Mouse (Mus musculus) intestine, embryonic 15.5 days (tissue): Measurements from ENCODE around the gene Sav1. TPM values are rescaled to one million over a fixed set of nuclear protein-coding genes. Genes with fewer than 3 reads are reported as not detected.

Source experiments
- ATAC-seq: fragments of 200-750 bp; cut with Nextera tagmentation; 2 replicates; pipeline ENCODE4 v1.8.0; 2017; ENCODE audit warnings: moderate TSS enrichment, moderate library complexity
- H3K27ac ChIP-seq: fragments of 300-500 bp; sonication (generic); 2 replicates; pipeline ENCODE4 v1.5.1; 2015; ENCODE audit warnings: mild to moderate bottlenecking, inconsistent platforms
- H3K27me3 ChIP-seq: fragments of 300-500 bp; sonication (generic); replicated peaks from 2 replicates; pipeline ENCODE4 v1.6.1; 2015; ENCODE audit warnings: inconsistent platforms
- H3K36me3 ChIP-seq: fragments of 300-500 bp; sonication (generic); 2 replicates; pipeline ENCODE4 v1.6.1; 2015; ENCODE audit warnings: inconsistent platforms
- H3K4me1 ChIP-seq: fragments of 300-500 bp; sonication (generic); replicated peaks from 2 replicates; pipeline ENCODE4 v1.6.1; 2015; ENCODE audit warnings: inconsistent platforms
- H3K4me2 ChIP-seq: fragments of 300-500 bp; sonication (generic); replicated peaks from 2 replicates; pipeline ENCODE4 v1.6.1; 2015; ENCODE audit warnings: mild to moderate bottlenecking, inconsistent platforms
- H3K4me3 ChIP-seq: fragments of 300-500 bp; sonication (generic); replicated peaks from 2 replicates; pipeline ENCODE4 v1.5.1; 2015; ENCODE audit warnings: inconsistent platforms
- H3K9ac ChIP-seq: fragments of 300-500 bp; sonication (generic); 2 replicates; pipeline ENCODE4 v1.6.1; 2015; ENCODE audit warnings: inconsistent platforms
- H3K9me3 ChIP-seq: fragments of 300-500 bp; sonication (generic); 2 replicates; pipeline ENCODE4 v1.6.1; 2016; ENCODE audit warnings: inconsistent platforms
- WGBS: fragments of 180-500 bp; shearing (Covaris S2); methylation state at CpG from one replicate; pipeline ENCODE4 v1.1.7; 2015; 5-methylcytosine and 5-hydroxymethylcytosine counted together
- polyA plus RNA-seq: library from polyadenylated mRNA; unstranded; fragments of >200 nt; fragmentation: Nextera tagmentation; extraction: Ambion mirVana; gene quantifications from 2 replicates; pipeline ENCODE4 v1.2.1, GENCODE M21; 2015

The Sav1 gene
- polyA plus RNA-seq, 1 experiment from 2014 or later = 5.6 TPM

GRCm38 (mm10) chr12:69985546-69985945, 1.3 kb downstream of the Sav1 start:
- WGBS = 33% methylated on average over 4 of the region's 4 CpGs
- no peak overlapping the region for H3K27ac ChIP-seq

GRCm38 (mm10) chr12:69982874-69983273, 3.9 kb downstream of the Sav1 start:
- H3K9me3 ChIP-seq = no peaks in the 10 kb centered on the region
- no peaks in the 10 kb centered on the region for H3K27me3 ChIP-seq
- no peak overlapping the region for H3K9ac ChIP-seq
- no peak overlapping the region for H3K4me2 ChIP-seq
- WGBS = 75% methylated on average over 5 of the region's 5 CpGs
- no peak overlapping the region for H3K27ac ChIP-seq
- no peaks in the 10 kb centered on the region for H3K4me1 ChIP-seq
- no peak overlapping the region for H3K4me3 ChIP-seq
- peaks cover 3% of the 10 kb centered on the region; the same call in 1 of the 2 replicates for H3K36me3 ChIP-seq
- no peak for ATAC-seq

More at GRCm38 (mm10) chr12:69985546-69985945, 1.3 kb downstream of the Sav1 start:
- Histone ChIP-seq H3K9ac (no peak overlapping the region), H3K36me3 (peaks cover 3% of the 10 kb centered on the region; the same call in 1 of the 2 replicates), H3K9me3 (no peaks in the 10 kb centered on the region), H3K4me1 (no peaks in the 10 kb centered on the region), H3K4me3 (peak overlapping the region; percentile 97), H3K27me3 (no peaks in the 10 kb centered on the region), H3K4me2 (peak overlapping the region; percentile 80)
- no peak for ATAC-seq

DNA sequence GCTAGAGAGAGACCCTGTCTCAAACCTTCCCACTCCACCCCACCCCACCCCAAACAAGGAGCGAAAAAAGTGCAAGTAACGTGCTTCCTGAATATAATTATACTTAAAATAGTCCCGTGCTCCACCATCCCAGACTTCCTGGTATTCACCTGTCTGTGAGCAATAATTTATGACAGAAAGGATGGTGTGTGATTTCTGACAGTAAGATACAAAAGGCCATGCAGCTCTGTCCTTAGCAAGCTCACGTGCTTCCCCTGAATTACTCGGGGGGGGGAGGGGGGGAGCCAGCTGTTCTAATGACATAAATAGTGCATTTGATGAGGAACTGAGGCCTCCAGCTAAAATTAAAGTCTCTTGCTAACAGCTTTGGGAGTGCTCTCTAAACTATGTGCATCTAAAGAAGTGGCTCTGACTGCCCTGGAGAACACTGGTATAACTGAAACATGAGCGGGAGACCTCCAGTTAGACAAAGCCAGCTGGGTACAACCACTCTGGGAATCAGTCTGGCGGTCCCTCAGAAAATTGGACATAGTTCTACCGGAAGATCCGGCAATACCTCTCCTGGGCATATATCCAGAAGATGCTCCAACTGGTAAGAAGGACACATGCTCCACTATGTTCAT, 9.3 kb downstream of the Sav1 start:
- Histone ChIP-seq H3K9ac (no peak overlapping the region), H3K4me1 (no peaks in the 10 kb centered on the region), H3K4me2 (no peak overlapping the region), H3K9me3 (no peaks in the 10 kb centered on the region), H3K4me3 (no peak overlapping the region), H3K27ac (no peak overlapping the region), H3K36me3 (peaks cover 2% of the 10 kb centered on the region; the same call in 1 of the 2 replicates), H3K27me3 (no peaks in the 10 kb centered on the region)
- ATAC-seq = no peak
- WGBS = 55% methylated on average over 9 of the region's 9 CpGs

DNA sequence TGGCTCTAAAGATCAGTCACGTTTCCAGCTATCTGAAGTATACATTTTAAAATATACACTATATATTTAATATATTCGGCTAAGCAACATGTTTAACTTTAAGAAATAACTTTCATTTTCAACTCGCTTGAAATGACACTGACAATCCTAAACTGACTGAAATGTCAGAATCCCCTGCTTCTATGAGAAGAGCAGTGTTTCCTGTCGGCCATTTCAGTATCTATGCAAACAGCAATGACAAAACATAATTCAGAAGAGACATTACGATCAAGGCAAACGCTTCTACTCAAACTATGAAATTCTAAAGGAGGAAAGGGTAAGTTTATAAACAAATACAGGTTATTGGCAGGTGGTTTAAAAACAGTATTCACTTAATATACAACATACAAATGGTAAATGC, 10.1 kb downstream of the Sav1 start:
- H3K4me1 ChIP-seq = no peaks in the 10 kb centered on the region
- no peak overlapping the region for H3K4me3 ChIP-seq
- no peak for ATAC-seq
- WGBS = 62% methylated on average over 6 of the region's 6 CpGs
- no peak overlapping the region for H3K4me2 ChIP-seq
- no peaks in the 10 kb centered on the region for H3K27me3 ChIP-seq
- H3K9ac ChIP-seq = no peak overlapping the region
- H3K9me3 ChIP-seq = no peaks in the 10 kb centered on the region
- no peak overlapping the region for H3K27ac ChIP-seq
- no peaks in the 10 kb centered on the region for H3K36me3 ChIP-seq

DNA sequence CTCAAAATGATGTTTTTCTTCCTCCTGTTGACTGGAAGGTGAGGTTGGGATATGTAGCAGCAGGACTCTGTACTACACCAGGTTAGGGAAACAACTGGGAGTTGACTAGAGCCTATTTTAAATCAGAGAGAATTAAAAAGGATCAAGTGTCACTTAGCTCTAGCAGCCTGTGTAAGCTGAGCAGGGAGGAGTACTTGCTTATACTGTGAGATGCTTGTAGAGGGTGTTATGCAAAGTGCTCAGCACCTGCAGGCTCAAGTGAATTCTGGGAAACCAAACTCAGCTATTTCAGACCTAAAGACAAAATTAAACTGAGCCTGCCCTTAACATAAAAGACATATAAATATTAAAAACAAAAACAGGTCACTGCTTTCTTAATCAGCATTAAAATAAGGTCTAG, 13.1 kb downstream of the Sav1 start:
- Histone ChIP-seq H3K4me3 (no peak overlapping the region), H3K4me2 (no peak overlapping the region), H3K9me3 (no peaks in the 10 kb centered on the region), H3K4me1 (no peaks in the 10 kb centered on the region), H3K36me3 (0 out of 2 replicates have a peak, but pooled peaks cover 12% of the 10 kb centered on the region), H3K9ac (no peak overlapping the region), H3K27ac (no peak overlapping the region), H3K27me3 (no peaks in the 10 kb centered on the region)
- no peak for ATAC-seq

DNA sequence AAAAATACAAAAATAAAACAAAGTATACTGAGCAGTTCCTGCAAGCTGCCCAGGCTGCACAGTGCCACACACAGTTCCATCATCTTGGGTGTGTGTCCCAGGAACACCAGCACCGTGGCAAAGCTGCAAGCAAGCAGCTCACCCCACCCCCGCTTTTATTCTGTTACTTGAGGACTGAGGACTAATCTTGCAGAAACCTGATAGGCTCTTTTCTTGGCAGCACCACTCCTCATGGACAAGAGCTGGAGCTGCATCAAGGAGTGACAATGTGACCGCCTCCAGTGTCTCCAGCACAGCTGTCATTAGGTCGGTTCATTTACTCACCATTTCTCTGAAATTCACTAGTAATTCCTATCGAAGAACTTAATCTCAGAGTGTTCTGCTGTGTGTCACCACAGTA, 18.6 kb downstream of the Sav1 start:
- H3K36me3 ChIP-seq = 0 out of 2 replicates have a peak, but pooled peaks cover 17% of the 10 kb centered on the region
- 81% methylated on average over 5 of the region's 5 CpGs for WGBS
- no peaks in the 10 kb centered on the region for H3K27me3 ChIP-seq
- H3K27ac ChIP-seq = no peak overlapping the region
- H3K9ac ChIP-seq = no peak overlapping the region
- H3K4me1 ChIP-seq = no peaks in the 10 kb centered on the region
- ATAC-seq = no peak
- H3K9me3 ChIP-seq = no peaks in the 10 kb centered on the region
- H3K4me3 ChIP-seq = no peak overlapping the region
- no peak overlapping the region for H3K4me2 ChIP-seq

DNA sequence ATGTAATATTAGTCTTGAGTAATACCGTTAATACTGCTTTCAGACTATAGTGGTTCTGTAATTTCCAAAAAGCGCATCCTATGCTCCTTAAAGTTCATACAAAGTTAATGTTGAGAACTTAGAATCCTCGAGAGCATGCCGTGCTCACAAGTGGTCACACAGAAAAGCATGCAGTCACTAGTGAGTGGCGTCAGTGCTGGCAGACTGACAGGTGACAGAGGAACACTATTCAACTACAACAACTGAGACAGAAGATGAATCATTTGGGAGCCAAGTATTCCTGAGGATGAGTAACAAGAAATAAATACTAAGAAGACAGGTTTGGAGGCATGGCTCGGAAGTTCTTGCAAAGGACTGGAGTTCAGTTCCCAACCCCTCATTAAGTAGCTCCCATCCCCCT, 19.7 kb downstream of the Sav1 start:
- H3K4me1 ChIP-seq = no peaks in the 10 kb centered on the region
- H3K4me3 ChIP-seq = no peak overlapping the region
- no peak for ATAC-seq
- no peak overlapping the region for H3K9ac ChIP-seq
- no peaks in the 10 kb centered on the region for H3K27me3 ChIP-seq
- no peak overlapping the region for H3K27ac ChIP-seq
- WGBS = 88% methylated on average over 6 of the region's 6 CpGs
- H3K36me3 ChIP-seq = 0 out of 2 replicates have a peak, but pooled peaks cover 17% of the 10 kb centered on the region
- no peak overlapping the region for H3K4me2 ChIP-seq
- H3K9me3 ChIP-seq = no peaks in the 10 kb centered on the region

- WGBS = 74% methylated on average over 5 of the region's 5 CpGs
- Histone ChIP-seq H3K36me3 (0 out of 2 replicates have a peak, but pooled peaks cover 16% of the 10 kb centered on the region), H3K27ac (no peak overlapping the region), H3K4me2 (no peak overlapping the region), H3K9ac (no peak overlapping the region), H3K9me3 (no peaks in the 10 kb centered on the region), H3K4me1 (no peaks in the 10 kb centered on the region), H3K4me3 (no peak overlapping the region), H3K27me3 (no peaks in the 10 kb centered on the region)
- no peak for ATAC-seq
Observed at GRCm38 (mm10) chr12:69966071-69966470, 20.7 kb downstream of the Sav1 start.

GRCm38 (mm10) chr12:69965644-69966043, 21.2 kb downstream of the Sav1 start:
- no peak for ATAC-seq
- WGBS = 83% methylated on average over 3 of the region's 3 CpGs
- Histone ChIP-seq H3K4me3 (no peak overlapping the region), H3K27me3 (no peaks in the 10 kb centered on the region), H3K27ac (no peak overlapping the region), H3K9me3 (no peaks in the 10 kb centered on the region), H3K4me2 (no peak overlapping the region), H3K36me3 (0 out of 2 replicates have a peak, but pooled peaks cover 13% of the 10 kb centered on the region), H3K4me1 (no peaks in the 10 kb centered on the region), H3K9ac (no peak overlapping the region)

DNA sequence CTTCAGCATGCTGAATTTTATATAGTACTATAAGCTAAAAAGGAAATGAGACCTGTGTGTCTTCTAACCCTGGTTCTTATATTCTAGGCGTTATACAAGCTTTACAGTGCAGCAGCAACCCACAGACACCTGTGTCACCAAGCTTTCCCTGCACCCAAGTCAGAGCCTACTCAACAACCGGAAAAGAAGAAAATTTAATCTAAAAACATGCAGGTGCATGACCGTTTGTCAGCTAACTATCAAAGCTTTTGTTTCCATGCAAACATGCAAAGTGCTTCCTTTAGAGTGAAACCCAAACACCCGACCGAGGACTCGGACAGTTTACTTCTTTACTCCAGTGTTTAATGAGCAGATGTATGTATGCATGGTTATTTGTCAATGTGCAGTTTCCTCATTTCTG, 23.7 kb downstream of the Sav1 start:
- no peak overlapping the region for H3K4me2 ChIP-seq
- no peak for ATAC-seq
- H3K4me1 ChIP-seq = no peaks in the 10 kb centered on the region
- H3K27me3 ChIP-seq = no peaks in the 10 kb centered on the region
- 0 out of 2 replicates have a peak, but pooled peaks cover 6% of the 10 kb centered on the region for H3K36me3 ChIP-seq
- no peak overlapping the region for H3K4me3 ChIP-seq
- no peaks in the 10 kb centered on the region for H3K9me3 ChIP-seq
- H3K9ac ChIP-seq = no peak overlapping the region
- 88% methylated on average over 6 of the region's 6 CpGs for WGBS
- no peak overlapping the region for H3K27ac ChIP-seq

DNA sequence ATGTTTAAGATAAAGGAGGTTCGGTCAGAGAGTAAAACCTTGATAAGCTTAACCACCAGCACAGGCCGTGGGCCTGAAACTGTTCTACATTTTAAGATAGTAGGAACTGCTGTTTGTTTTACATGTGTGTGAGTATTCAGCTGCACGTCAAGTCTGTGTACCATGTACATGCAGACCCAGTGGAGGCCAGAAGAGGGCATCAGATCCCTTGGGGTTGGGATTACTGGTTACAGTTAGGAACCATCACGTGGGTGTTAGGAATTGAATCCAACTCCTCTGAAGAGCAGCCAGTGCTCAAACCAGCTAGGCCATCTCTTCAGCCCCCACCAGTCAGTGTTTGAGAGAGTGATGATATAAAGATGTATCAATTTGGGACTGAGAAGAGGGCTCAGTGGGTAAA, 24.3 kb downstream of the Sav1 start:
- Histone ChIP-seq H3K36me3 (0 out of 2 replicates have a peak, but pooled peaks cover 5% of the 10 kb centered on the region), H3K27ac (no peak overlapping the region), H3K4me1 (no peaks in the 10 kb centered on the region), H3K4me2 (no peak overlapping the region), H3K9me3 (no peaks in the 10 kb centered on the region), H3K27me3 (no peaks in the 10 kb centered on the region), H3K9ac (no peak overlapping the region), H3K4me3 (no peak overlapping the region)
- ATAC-seq = no peak
- WGBS = 62% methylated on average over 4 of the region's 4 CpGs

DNA sequence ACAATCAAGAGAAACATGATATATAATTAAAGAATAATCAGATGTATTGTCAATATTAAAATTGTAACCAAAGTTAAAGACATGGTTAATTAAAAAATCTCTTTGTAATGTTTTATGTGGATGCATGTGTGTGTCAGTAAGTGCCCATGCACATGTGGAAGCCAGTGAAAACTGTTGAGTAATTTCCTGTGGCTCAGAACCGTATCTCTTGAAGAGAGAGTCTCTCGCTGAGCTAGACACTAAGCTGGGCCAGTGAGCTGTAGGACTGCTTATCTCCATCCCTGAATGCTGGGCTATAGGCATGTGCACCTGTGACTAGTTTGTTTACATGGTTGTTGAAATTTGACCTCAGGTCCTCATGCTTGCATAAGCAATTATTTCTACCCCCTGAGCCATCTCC, 29.4 kb downstream of the Sav1 start:
- Histone ChIP-seq H3K4me2 (no peak overlapping the region), H3K27me3 (no peaks in the 10 kb centered on the region), H3K9ac (no peak overlapping the region), H3K27ac (no peak overlapping the region), H3K9me3 (no peaks in the 10 kb centered on the region), H3K4me1 (no peaks in the 10 kb centered on the region), H3K36me3 (0 out of 2 replicates have a peak, but pooled peaks cover 2% of the 10 kb centered on the region), H3K4me3 (no peak overlapping the region)
- no peak for ATAC-seq
- 83% methylated on average over 2 of the region's 2 CpGs for WGBS

DNA sequence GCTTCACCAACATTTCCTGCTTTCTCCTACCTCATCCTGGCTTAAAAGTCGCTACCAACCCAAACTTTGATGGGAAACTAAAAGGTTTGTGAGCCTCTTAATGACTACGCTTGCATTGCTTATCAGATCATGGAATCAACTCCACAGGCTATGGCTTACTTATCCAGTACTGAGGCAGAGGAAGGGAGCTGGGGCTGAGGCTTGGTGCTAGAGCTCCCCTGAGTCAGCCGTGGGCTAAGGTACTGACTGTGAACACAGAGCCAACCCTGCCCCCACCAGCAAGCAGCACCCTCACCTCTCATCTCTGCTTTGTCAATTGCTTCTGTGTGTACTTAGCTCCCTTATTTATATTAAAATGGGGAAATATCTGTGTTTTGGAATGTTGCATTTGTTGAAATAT, 39.3 kb downstream of the Sav1 start:
- WGBS = 61% methylated on average over 3 of the region's 3 CpGs
- H3K4me1 ChIP-seq = no peaks in the 10 kb centered on the region
- no peaks in the 10 kb centered on the region for H3K36me3 ChIP-seq
- H3K9ac ChIP-seq = no peak overlapping the region
- no peaks in the 10 kb centered on the region for H3K27me3 ChIP-seq
- ATAC-seq = no peak
- no peak overlapping the region for H3K27ac ChIP-seq
- no peak overlapping the region for H3K4me2 ChIP-seq
- no peak overlapping the region for H3K4me3 ChIP-seq
- H3K9me3 ChIP-seq = no peaks in the 10 kb centered on the region
